Mouse (Mus musculus) CD4-positive naive resting alpha-beta T cell, adult 76 days (primary cell): ENCODE data around the gene Cacnb2. TPM values are rescaled to one million over a fixed set of nuclear protein-coding genes. Genes with fewer than 3 reads are reported as not detected.

ENCODE experiments used
- total RNA-seq: library from RNA; stranded (reverse); gene quantifications from one replicate; pipeline ENCODE4 v1.2.4, GENCODE M21; 2023

Cacnb2 gene
- total RNA-seq = not detected

DNA sequence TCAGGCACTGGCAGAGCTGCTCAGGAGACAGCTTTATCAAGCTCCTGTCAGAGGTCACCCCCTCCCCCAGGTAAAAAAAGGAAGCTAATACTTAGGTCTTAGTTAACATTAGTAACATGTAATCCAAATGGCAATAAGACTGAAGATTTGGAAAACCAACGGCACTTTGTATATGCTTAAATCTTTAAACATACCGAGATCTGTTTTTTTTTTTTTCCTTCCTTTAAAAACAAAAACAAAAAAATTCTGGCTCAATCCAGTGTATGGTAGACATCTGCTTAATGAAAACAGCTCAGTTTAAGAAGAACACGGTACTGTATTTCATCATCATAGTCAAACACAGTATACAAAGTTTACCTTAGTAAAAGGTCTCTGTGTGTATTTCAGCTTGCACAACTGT, at the start of gene Cacnb2:
Cacnb2 (plus strand) TSS at position 301 of the 400 bp plus-strand sequence.

Other genes with a start within 250 kb of the Cacnb2 start
- not detected for gene Slc39a12, start 214.8 kb upstream of the Cacnb2 start, total RNA-seq